Mouse (Mus musculus) spleen, postnatal 36 days (tissue): Measurements from ENCODE around the gene Hmga1.

ENCODE experiments used
- DNase-seq, 2 experiments: peaks; one replicate each; pipeline ENCODE4 v3.0.0; 2022; ENCODE audit warnings: low spot score in 2 of 2, mixed read lengths in 1 of 2

The Hmga1 gene

GRCm38 (mm10) chr17:27556315-27557011 lies at the start of gene Hmga1:
Gene Hmga1, plus strand, starts transcription at chr17:27556497.
- peak; percentile 88 to 90 for DNase-seq

- DNase-seq: no peak
Measured at GRCm38 (mm10) chr17:27506871-27507590, 49.3 kb upstream of the Hmga1 start.

- no peak for DNase-seq
Measured at GRCm38 (mm10) chr17:27507591-27507945, 48.7 kb upstream of the Hmga1 start.

GRCm38 (mm10) chr17:27508002-27508401 lies 48.3 kb upstream of the Hmga1 start:
- DNase-seq: no peak

GRCm38 (mm10) chr17:27508513-27508912 lies 47.8 kb upstream of the Hmga1 start:
- no peak for DNase-seq

- DNase-seq: no peak
Measured at GRCm38 (mm10) chr17:27509056-27509455, 47.2 kb upstream of the Hmga1 start.

- no peak for DNase-seq
Measured at GRCm38 (mm10) chr17:27510258-27511124, 45.8 kb upstream of the Hmga1 start.

GRCm38 (mm10) chr17:27511125-27511735 lies 45.1 kb upstream of the Hmga1 start:
- DNase-seq: no peak

GRCm38 (mm10) chr17:27511865-27512618 lies 44.3 kb upstream of the Hmga1 start:
- DNase-seq: no peak

GRCm38 (mm10) chr17:27512619-27513161 lies 43.6 kb upstream of the Hmga1 start:
- no peak for DNase-seq

- no peak for DNase-seq
Measured at GRCm38 (mm10) chr17:27513279-27513915, 42.9 kb upstream of the Hmga1 start.

GRCm38 (mm10) chr17:27513916-27514762 lies 42.2 kb upstream of the Hmga1 start:
- no peak for DNase-seq

- no peak for DNase-seq
Measured at GRCm38 (mm10) chr17:27518296-27518695, 38.0 kb upstream of the Hmga1 start.

GRCm38 (mm10) chr17:27518700-27519595 lies 37.3 kb upstream of the Hmga1 start:
- no peak for DNase-seq

GRCm38 (mm10) chr17:27520557-27520956 lies 35.7 kb upstream of the Hmga1 start:
- peak in 1 of 2 experiments; percentile 13 for DNase-seq

GRCm38 (mm10) chr17:27521303-27521702 lies 35.0 kb upstream of the Hmga1 start, which contains the start of gene Grm4:
Gene Grm4, minus strand, starts transcription at chr17:27521403.
- DNase-seq: no peak

GRCm38 (mm10) chr17:27523121-27523520 lies 33.2 kb upstream of the Hmga1 start:
- DNase-seq: no peak

GRCm38 (mm10) chr17:27527188-27527587 lies 29.1 kb upstream of the Hmga1 start:
- DNase-seq: peak; percentile 32 to 50
